Mouse (Mus musculus): ENCODE measurements at regions not wholly inside any gene's neighbourhood (a gene's known extent, or its start where the extent isn't known, plus 50 kb on each side); places are given as distances from the start of the nearest gene placed in this dataset.

DNA sequence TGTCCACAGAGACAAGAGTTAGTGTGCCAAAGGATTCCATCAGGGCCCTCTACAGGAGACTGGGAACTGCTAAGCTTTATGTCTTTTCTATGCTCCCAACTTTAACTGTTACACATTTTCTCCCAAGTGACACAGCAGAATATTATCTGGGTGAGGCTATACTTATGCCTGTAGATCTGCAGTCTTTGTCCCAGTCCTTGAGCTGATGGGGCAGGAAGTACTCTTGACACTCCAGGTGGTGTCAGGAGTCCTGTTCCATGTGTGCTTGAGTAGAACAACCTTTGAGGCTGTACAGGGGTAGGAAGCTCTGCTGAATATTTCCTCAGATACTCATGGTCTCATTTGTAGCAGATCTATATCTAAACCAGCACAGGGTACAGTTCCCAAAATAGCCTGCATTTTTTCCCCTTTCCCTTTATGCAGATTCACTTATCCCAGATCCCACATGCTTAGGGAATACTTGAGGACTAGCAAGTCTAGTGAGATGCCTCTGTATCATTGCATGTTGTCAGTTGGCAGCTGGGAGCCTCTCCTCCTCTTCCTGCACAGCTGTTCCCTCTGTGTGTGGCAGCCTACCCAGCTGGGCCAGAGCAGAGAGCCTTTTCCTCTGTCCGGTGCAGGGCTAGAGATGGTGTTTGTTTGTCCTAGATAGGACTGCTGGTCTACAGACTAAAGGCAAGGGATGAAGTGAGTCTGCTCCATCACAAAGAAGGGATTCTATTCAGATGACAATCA, 85.2 kb upstream of the Rgs17 start:
- WGBS: 61% methylated on average over 1 of the region's 1 CpGs
- Histone ChIP-seq H3K9me3 (no peaks in the 10 kb centered on the region), H3K4me1 (no peaks in the 10 kb centered on the region), H3K36me3 (no peaks in the 10 kb centered on the region), H3K9ac (no peak overlapping the region), H3K27me3 (no peaks in the 10 kb centered on the region), H3K4me2 (replicated peaks) (no peak overlapping the region), H3K27ac (no peak overlapping the region), H3K4me3 (no peak overlapping the region)
- ATAC-seq (ENCODE audit: low FRiP score, low read depth): no peak

DNA sequence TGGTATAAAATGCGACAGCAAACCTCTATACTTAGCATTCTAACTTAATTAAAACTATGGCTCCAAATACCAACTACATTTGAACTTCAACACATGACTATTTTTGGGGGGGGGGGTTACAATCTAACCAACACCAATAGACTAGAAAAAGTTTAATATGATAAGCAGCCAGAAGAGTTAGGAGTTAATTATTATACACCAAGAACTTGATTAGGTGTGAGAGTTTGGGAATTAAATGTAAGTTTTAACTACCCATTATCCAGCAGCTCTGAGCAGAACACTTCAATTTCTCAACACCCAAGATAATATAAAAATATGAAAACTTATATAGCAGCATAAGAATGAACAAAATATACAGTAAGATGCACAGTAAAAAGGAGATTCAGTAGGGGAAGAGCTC, 59.2 kb upstream of the Rgs17 start:
- Histone ChIP-seq H3K9ac (no peak overlapping the region), H3K9me3 (no peaks in the 10 kb centered on the region), H3K4me1 (no peaks in the 10 kb centered on the region), H3K4me2 (replicated peaks) (no peak overlapping the region), H3K4me3 (no peak overlapping the region), H3K36me3 (no peaks in the 10 kb centered on the region), H3K27ac (no peak overlapping the region), H3K27me3 (no peaks in the 10 kb centered on the region)
- no peak for ATAC-seq (ENCODE audit: low FRiP score, low read depth)
- 93% methylated on average over 1 of the region's 1 CpGs for WGBS

DNA sequence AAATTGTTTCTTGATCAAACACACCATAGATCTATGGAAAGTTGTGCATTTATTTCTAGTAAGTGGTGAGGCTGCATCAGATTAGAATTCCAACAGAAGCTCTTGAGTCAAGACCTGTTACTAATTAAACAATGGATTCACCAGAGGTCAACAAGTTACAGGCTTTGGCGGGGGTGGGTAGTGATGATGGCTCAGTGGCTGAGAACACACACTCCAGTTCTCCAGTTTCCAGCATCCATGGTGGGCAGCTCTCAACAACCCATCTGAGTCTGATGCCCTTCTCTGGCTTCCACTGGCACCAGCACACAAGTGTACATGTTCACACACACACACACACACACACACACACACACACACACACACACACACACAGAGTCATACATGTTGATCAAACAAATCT, 56.3 kb upstream of the Rgs17 start:
- Histone ChIP-seq H3K4me3 (no peak overlapping the region), H3K4me1 (no peaks in the 10 kb centered on the region), H3K9ac (no peak overlapping the region), H3K9me3 (no peaks in the 10 kb centered on the region), H3K27me3 (no peaks in the 10 kb centered on the region), H3K27ac (no peak overlapping the region), H3K36me3 (no peaks in the 10 kb centered on the region), H3K4me2 (replicated peaks) (no peak overlapping the region)
- WGBS: 47% methylated on average over 1 of the region's 1 CpGs
- no peak for ATAC-seq (ENCODE audit: low FRiP score, low read depth)
